Mouse (Mus musculus): ENCODE data around the gene Susd4.

DNA sequence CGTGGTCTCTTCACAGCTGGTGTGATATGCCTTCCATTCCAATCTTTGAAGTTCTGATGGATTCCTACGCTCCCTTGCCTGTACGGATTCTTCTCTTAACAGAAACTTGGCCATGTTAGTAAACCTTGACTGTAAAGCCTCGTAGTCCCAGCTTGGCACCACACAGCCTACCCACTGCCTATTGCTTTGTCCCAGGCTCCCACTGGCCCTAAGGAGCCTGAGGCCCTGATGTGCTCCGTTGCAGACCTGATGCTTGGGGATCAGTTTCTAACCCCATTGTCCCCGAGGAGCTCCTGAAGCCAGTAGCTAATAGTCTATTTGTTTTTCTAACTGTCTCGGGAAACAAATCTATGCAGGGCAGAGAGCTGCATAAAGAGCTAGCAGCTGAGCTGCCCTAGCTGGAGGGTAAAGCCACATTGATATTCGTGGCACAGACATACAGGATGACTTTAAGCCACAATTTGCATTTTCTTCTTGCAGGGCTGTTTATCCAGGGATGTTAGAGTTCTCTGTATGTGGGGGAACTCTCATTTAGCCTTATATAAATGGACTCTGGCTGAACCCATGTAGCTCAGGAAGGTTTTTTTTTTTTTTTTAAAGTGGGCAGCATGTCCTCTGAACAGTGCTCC is 155.2 kb downstream of the Susd4 start:
- TF ChIP-seq TAL1 (IDR thresholded peaks at IDR 0.05; ENCODE audit: low read length) (no peak), GATA1 (IDR thresholded peaks at IDR 0.05; ENCODE audit: low read length) (no peak)

Measured in erythroblast, embryonic 14.5 days (primary cell).